Comparison of ENCODE assay signal across 36 mouse cellular contexts in the genomic region with DNA sequence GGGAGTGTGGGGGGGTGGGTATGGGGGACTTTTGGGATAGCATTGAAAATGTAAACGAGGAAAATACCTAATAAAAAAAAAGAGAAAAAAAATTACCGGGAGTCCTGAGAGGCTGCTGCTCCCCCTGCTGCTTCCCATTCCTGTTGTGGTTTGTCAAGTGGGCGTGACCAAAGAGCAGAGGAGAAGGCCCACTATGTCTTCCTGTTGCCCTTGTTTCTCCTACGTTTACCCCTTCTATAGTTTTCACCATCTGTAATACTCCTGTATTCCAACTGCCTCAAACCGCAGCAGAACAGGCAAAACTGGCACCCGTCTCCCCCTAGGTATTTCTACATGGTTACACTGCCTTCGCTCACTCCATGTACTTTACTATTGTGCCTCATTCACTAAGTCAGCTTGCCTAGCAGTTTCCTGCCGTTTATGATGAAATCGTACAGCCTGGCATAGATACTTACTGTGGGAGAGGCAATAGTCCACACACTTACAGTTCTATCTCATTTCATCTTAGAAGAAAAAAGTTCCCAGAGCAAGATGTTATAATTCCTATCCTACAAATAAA. TPM values are rescaled to one million over a fixed set of nuclear protein-coding genes. Genes with fewer than 3 reads are reported as not detected.
A peak's percentile ranks its signal among the peaks of the same experiment; 100 is the strongest.
DNase-seq lines count a peak whose midpoint lies in the region; ATAC-seq and TF ChIP-seq lines count a peak whose summit lies in the region.
"Had no signal": no experiment of that assay in that cellular context is flagged by ENCODE, and none has a peak within 500 bp of the region (broad histone marks: within the 10 kb centered on the region; RNA-seq: fewer than 3 reads in every experiment).

No protein-coding gene starts in this region.

- DNase-seq in midbrain, embryonic 11.5 days (ENCODE audit: low spot score, missing footprints): peak; percentile 37
- no peak for DNase-seq in midbrain, postnatal 0 days (ENCODE audit: low spot score)
- DNase-seq in 416B (ENCODE audit: low read depth) (peak; percentile 36), adipocyte (ENCODE audit: low spot score) (peak; percentile 16)
- DNase-seq in embryo, embryonic 10.5 days (ENCODE audit: low spot score): no peak
- DNase-seq in layer of hippocampus, adult 8-10 months (ENCODE audit: low spot score in 2 of 2): no peak
- DNase-seq: adrenal gland, postnatal 14 days; cerebellum, adult 2 months; cerebellum, postnatal 14 days; gastrocnemius, postnatal 10 days; heart, postnatal 36 days; kidney, postnatal 14 days; liver, embryonic 13.5 days; lung, adult 2 months; lung, postnatal 10 days; right cerebral cortex, postnatal 25 days had no signal

- H3K4me2 ChIP-seq in midbrain, embryonic 11.5 days: no peak overlapping the region
- no peak overlapping the region for H3K4me2 ChIP-seq in midbrain, postnatal 0 days (ENCODE audit: low read depth, low read length, poor library complexity, severe bottlenecking)
- H3K4me2 ChIP-seq: forebrain, embryonic 13.5 days; heart, embryonic 11.5 days; hindbrain, embryonic 13.5 days; limb, embryonic 12.5 days; liver, embryonic 13.5 days; midbrain, embryonic 13.5 days; stomach, embryonic 15.5 days had no signal

- H3K9ac ChIP-seq in midbrain, embryonic 11.5 days (ENCODE audit: low read length): no peak overlapping the region
- H3K9ac ChIP-seq in midbrain, postnatal 0 days (replicated peaks; ENCODE audit: low read length, poor library complexity, severe bottlenecking): no peak overlapping the region
- H3K9ac ChIP-seq: forebrain, embryonic 13.5 days; hindbrain, embryonic 13.5 days; limb, embryonic 12.5 days; liver, embryonic 13.5 days; midbrain, embryonic 13.5 days; stomach, embryonic 15.5 days had no signal

- no peaks in the 10 kb centered on the region for H3K9me3 ChIP-seq in midbrain, embryonic 11.5 days (ENCODE audit: control insufficient read depth, low read length)
- no peaks in the 10 kb centered on the region for H3K9me3 ChIP-seq in midbrain, postnatal 0 days (ENCODE audit: low read length)
- H3K9me3 ChIP-seq: forebrain, embryonic 13.5 days; hindbrain, embryonic 13.5 days; limb, embryonic 12.5 days; liver, embryonic 13.5 days; megakaryocyte, embryonic 14.5 days; midbrain, embryonic 13.5 days; stomach, embryonic 15.5 days had no signal

- no peaks in the 10 kb centered on the region for H3K79me2 ChIP-seq in macrophage (ENCODE audit: inconsistent target)

- WGBS in midbrain, embryonic 11.5 days: 85% methylated on average over 9 of the region's 9 CpGs
- WGBS in midbrain, postnatal 0 days: 82% methylated on average over 9 of the region's 9 CpGs
- 3% methylated on average over 8 of the region's 9 CpGs for WGBS in macrophage (ENCODE audit: missing documents)

- H3K27ac ChIP-seq in midbrain, embryonic 11.5 days (ENCODE audit: low read depth, low read length): no peak overlapping the region
- H3K27ac ChIP-seq in midbrain, postnatal 0 days (ENCODE audit: low read depth, low read length): no peak overlapping the region
- peak overlapping the region; percentile 52 for H3K27ac ChIP-seq in macrophage
- H3K27ac ChIP-seq: forebrain, embryonic 13.5 days; hindbrain, embryonic 13.5 days; limb, embryonic 12.5 days; liver, embryonic 13.5 days; midbrain, embryonic 13.5 days; stomach, embryonic 15.5 days had no signal

- no peak overlapping the region for H3K4me3 ChIP-seq in midbrain, embryonic 11.5 days (ENCODE audit: low read depth, low read length)
- H3K4me3 ChIP-seq in midbrain, postnatal 0 days (ENCODE audit: low read depth, low read length): no peak overlapping the region
- no peak overlapping the region for H3K4me3 ChIP-seq in macrophage (ENCODE audit: inconsistent target)
- H3K4me3 ChIP-seq: forebrain, embryonic 13.5 days; hindbrain, embryonic 13.5 days; limb, embryonic 12.5 days; liver, embryonic 13.5 days; megakaryocyte, embryonic 14.5 days; midbrain, embryonic 13.5 days; stomach, embryonic 15.5 days had no signal

- no peak for TF ChIP-seq CTCF in midbrain, postnatal 0 days (IDR thresholded peaks at IDR 0.05)

- no peaks in the 10 kb centered on the region for H3K4me1 ChIP-seq in midbrain, embryonic 11.5 days (ENCODE audit: control insufficient read depth, insufficient read depth, low read length)
- H3K4me1 ChIP-seq in midbrain, postnatal 0 days (ENCODE audit: insufficient read depth, low read length): no peaks in the 10 kb centered on the region
- H3K4me1 ChIP-seq: forebrain, embryonic 13.5 days; hindbrain, embryonic 13.5 days; limb, embryonic 12.5 days; liver, embryonic 13.5 days; midbrain, embryonic 13.5 days; stomach, embryonic 15.5 days had no signal

- H3K36me3 ChIP-seq in midbrain, embryonic 11.5 days (ENCODE audit: control insufficient read depth, insufficient read depth, low read length): no peaks in the 10 kb centered on the region
- H3K36me3 ChIP-seq in midbrain, postnatal 0 days (ENCODE audit: insufficient read depth, low read length): no peaks in the 10 kb centered on the region
- no peaks in the 10 kb centered on the region for H3K36me3 ChIP-seq in macrophage (ENCODE audit: inconsistent target)
- H3K36me3 ChIP-seq: hindbrain, embryonic 13.5 days; limb, embryonic 12.5 days; liver, embryonic 13.5 days; midbrain, embryonic 13.5 days; stomach, embryonic 15.5 days had no signal

- no peaks in the 10 kb centered on the region for H3K27me3 ChIP-seq in midbrain, embryonic 11.5 days (ENCODE audit: control insufficient read depth, insufficient read depth, low read length)
- H3K27me3 ChIP-seq in midbrain, postnatal 0 days (ENCODE audit: insufficient read depth, low read length): no peaks in the 10 kb centered on the region
- H3K27me3 ChIP-seq: forebrain, embryonic 13.5 days; hindbrain, embryonic 13.5 days; limb, embryonic 12.5 days; liver, embryonic 13.5 days; megakaryocyte, embryonic 14.5 days; stomach, embryonic 15.5 days had no signal

- ATAC-seq in midbrain, embryonic 11.5 days (ENCODE audit: low FRiP score): no peak
- no peak for ATAC-seq in midbrain, postnatal 0 days (ENCODE audit: low FRiP score)
- ATAC-seq: forebrain, embryonic 13.5 days; intestine, postnatal 0 days; midbrain, embryonic 13.5 days; Patski had no signal

RNA-seq across cellular contexts. Expression of a gene that starts 28.2 kb away (rescaled TPM):
- 21.7 and 26.4 TPM in 2 replicates for polyA plus RNA-seq in midbrain, embryonic 11.5 days (2014; fragmentation: Nextera tagmentation; extraction: Ambion mirVana)
- 22.0 and 27.3 TPM in 2 replicates for total RNA-seq in midbrain, postnatal 0 days (2014; rRNA removed)
- 21.4 and 22.3 TPM in 2 replicates for polyA plus RNA-seq in midbrain, postnatal 0 days (2015; fragmentation: Nextera tagmentation; extraction: Ambion mirVana)
- 100 to 1,000 TPM in 23 of 26 experiments, 10 to 100 TPM in 3; 68.8 to 237 (median 186) TPM for total RNA-seq in macrophage (2018; cell fraction: chromatin; rRNA removed)
- 10 to 100 TPM; 49.9 to 78.7 (median 64.0) TPM for total RNA-seq in macrophage (2018; cell fraction: cytosol; rRNA removed)
- total RNA-seq in macrophage (2018; cell fraction: nucleus; rRNA removed): 100 to 1,000 TPM in 16 of 26 experiments, 10 to 100 TPM in 10; 51.2 to 169 (median 110) TPM
- 39.4 to 55.8 TPM (median 52.3 TPM) in 3 replicates for polyA plus RNA-seq in macrophage (2018)
- 10 to 100 TPM; 61.0 to 71.9 (median 67.6) TPM for total RNA-seq in layer of hippocampus, adult 8-10 months (2022)

RNA-seq across cellular contexts. Expression of a gene that starts 34.2 kb away (rescaled TPM):
- polyA plus RNA-seq in midbrain, embryonic 11.5 days (2014; fragmentation: Nextera tagmentation; extraction: Ambion mirVana): not detected in 2 replicates
- total RNA-seq in midbrain, postnatal 0 days (2014; rRNA removed): not detected in 2 replicates
- not detected in 2 replicates for polyA plus RNA-seq in midbrain, postnatal 0 days (2015; fragmentation: Nextera tagmentation; extraction: Ambion mirVana)
- not detected for total RNA-seq in macrophage (2018; cell fraction: chromatin; rRNA removed)
- total RNA-seq in macrophage (2018; cell fraction: cytosol; rRNA removed): not detected
- total RNA-seq in macrophage (2018; cell fraction: nucleus; rRNA removed): not detected
- not detected in 3 replicates for polyA plus RNA-seq in macrophage (2018)
- not detected for total RNA-seq in layer of hippocampus, adult 8-10 months (2022)
- total RNA-seq: adrenal gland, postnatal 14 days; gastrocnemius, postnatal 10 days; heart, postnatal 36 days; layer of hippocampus, postnatal 10 days; left cerebral cortex, adult 18-20 months; left cerebral cortex, postnatal 14 days; MEL; monocyte, adult 5-6 weeks had no signal
- polyA plus RNA-seq: brain, embryonic 14.5 days; C2C12; cerebellum, adult 2 months; embryonic facial prominence, embryonic 11.5 days; forebrain, embryonic 13.5 days; heart, embryonic 11.5 days; hindbrain, embryonic 13.5 days; intestine, postnatal 0 days; kidney, embryonic 14.5 days; limb, embryonic 12.5 days; lung, adult 2 months; neural tube, embryonic 14.5 days; Patski; stomach, embryonic 15.5 days had no signal

Comparison
In these comparisons a context has a peak if more than half of its experiments do, and no peak if none do; other contexts are left out.
1. DNase-seq: peak in midbrain, embryonic 11.5 days (single experiment), 416B (single experiment) and adipocyte (single experiment); none in midbrain, postnatal 0 days (single experiment), embryo, embryonic 10.5 days (single experiment) and layer of hippocampus, adult 8-10 months (0 of 2).